Mouse (Mus musculus) embryonic facial prominence, embryonic 11.5 days (tissue): ENCODE results near the gene Ucn2. TPM values are rescaled to one million over a fixed set of nuclear protein-coding genes. Genes with fewer than 3 reads are reported as not detected.

Experiments
- ATAC-seq: fragments of 200-750 bp; cut with Nextera tagmentation; replicated peaks from 2 replicates; pipeline ENCODE4 v1.8.0; 2017; ENCODE audit warnings: low read depth; ENCODE audit not compliant: insufficient number of reproducible peaks, low FRiP score, low TSS enrichment
- DNase-seq: peaks from one replicate; pipeline ENCODE4 v3.0.0-alpha.2; 2015; ENCODE audit warnings: low spot score
- H3K27ac ChIP-seq: fragments of 300-500 bp; sonication (generic); replicated peaks from 2 replicates; pipeline ENCODE4 v1.5.1; 2014; ENCODE audit warnings: mild to moderate bottlenecking, low read depth, low read length, control low read depth
- H3K27me3 ChIP-seq: fragments of 300-500 bp; sonication (generic); 2 replicates; pipeline ENCODE4 v1.6.1; 2014; ENCODE audit warnings: mild to moderate bottlenecking, low read length, moderate library complexity, mixed read lengths; ENCODE audit not compliant: control insufficient read depth, insufficient read depth
- H3K36me3 ChIP-seq: fragments of 300-500 bp; sonication (generic); replicated peaks from 2 replicates; pipeline ENCODE4 v1.6.1; 2014; ENCODE audit warnings: low read depth, mild to moderate bottlenecking, low read length, moderate library complexity, mixed read lengths; ENCODE audit not compliant: control insufficient read depth, insufficient read depth
- H3K4me1 ChIP-seq: fragments of 300-500 bp; sonication (generic); 2 replicates; pipeline ENCODE4 v1.6.1; 2014; ENCODE audit warnings: low read length, mixed read lengths; ENCODE audit not compliant: control insufficient read depth, insufficient read depth
- H3K4me2 ChIP-seq: fragments of 300-500 bp; sonication (generic); 2 replicates; pipeline ENCODE4 v1.6.1; 2014; ENCODE audit warnings: low read depth, mild to moderate bottlenecking, control low read depth, low read length, moderate library complexity
- H3K4me3 ChIP-seq: fragments of 300-500 bp; sonication (generic); 2 replicates; pipeline ENCODE4 v1.5.1; 2014; ENCODE audit warnings: low read depth, low read length, control low read depth
- H3K9ac ChIP-seq: fragments of 300-500 bp; sonication (generic); replicated peaks from 2 replicates; pipeline ENCODE4 v1.6.1; 2014; ENCODE audit warnings: mild to moderate bottlenecking, control low read depth, low read length
- H3K9me3 ChIP-seq: fragments of 300-500 bp; sonication (generic); replicated peaks from 2 replicates; pipeline ENCODE4 v1.6.1; 2016; ENCODE audit warnings: mild to moderate bottlenecking, low read length, inconsistent platforms, mixed read lengths; ENCODE audit not compliant: control insufficient read depth
- WGBS: fragments of 180-500 bp; shearing (Covaris S2); extraction: QIAGEN DNeasy Blood & Tissue Kit; methylation state at CpG from one replicate; pipeline ENCODE4 v1.1.7; 2014; 5-methylcytosine and 5-hydroxymethylcytosine counted together
- polyA plus RNA-seq: library from polyadenylated mRNA; unstranded; fragments of >200 nt; fragmentation: Nextera tagmentation; extraction: Ambion mirVana; gene quantifications from 2 replicates; pipeline ENCODE4 v1.2.1, GENCODE M21; 2014

Ucn2 gene
- polyA plus RNA-seq, 1 experiment from 2014 or later: not detected

- no peak overlapping the region for H3K4me3 ChIP-seq
- no peak for ATAC-seq
- H3K27ac ChIP-seq: no peak overlapping the region
- H3K4me1 ChIP-seq: no peaks in the 10 kb centered on the region
- no peaks in the 10 kb centered on the region for H3K27me3 ChIP-seq
- H3K9me3 ChIP-seq: no peaks in the 10 kb centered on the region
- no peaks in the 10 kb centered on the region for H3K36me3 ChIP-seq
- H3K9ac ChIP-seq: no peak overlapping the region
- no peak overlapping the region for H3K4me2 ChIP-seq
- WGBS: 85% methylated on average over 8 of the region's 8 CpGs
- no peak for DNase-seq
Observed at GRCm38 (mm10) chr9:109027521-109027920, 41.7 kb downstream of the Ucn2 start.

- no peak overlapping the region for H3K4me2 ChIP-seq
- H3K36me3 ChIP-seq: no peaks in the 10 kb centered on the region
- H3K4me1 ChIP-seq: no peaks in the 10 kb centered on the region
- no peak for DNase-seq
- no peak overlapping the region for H3K27ac ChIP-seq
- no peak overlapping the region for H3K9ac ChIP-seq
- no peaks in the 10 kb centered on the region for H3K9me3 ChIP-seq
- no peak for ATAC-seq
- no peak overlapping the region for H3K4me3 ChIP-seq
- H3K27me3 ChIP-seq: no peaks in the 10 kb centered on the region
- whole genome bisulfite sequencing: 88% methylated on average over 3 of the region's 3 CpGs
Observed at GRCm38 (mm10) chr9:109028421-109028820, 42.6 kb downstream of the Ucn2 start.

GRCm38 (mm10) chr9:109028919-109029318 lies 43.1 kb downstream of the Ucn2 start:
- no peak overlapping the region for H3K4me3 ChIP-seq
- WGBS: 76% methylated on average over 5 of the region's 5 CpGs
- no peaks in the 10 kb centered on the region for H3K27me3 ChIP-seq
- DNase-seq (no peak), ATAC-seq (no peak)
- H3K36me3 ChIP-seq: no peaks in the 10 kb centered on the region
- H3K27ac ChIP-seq: no peak overlapping the region
- H3K9ac ChIP-seq: no peak overlapping the region
- no peaks in the 10 kb centered on the region for H3K4me1 ChIP-seq
- no peak overlapping the region for H3K4me2 ChIP-seq
- H3K9me3 ChIP-seq: no peaks in the 10 kb centered on the region

GRCm38 (mm10) chr9:109030312-109030711 lies 44.5 kb downstream of the Ucn2 start:
- no peak for ATAC-seq
- Histone ChIP-seq H3K9ac (no peak overlapping the region), H3K9me3 (no peaks in the 10 kb centered on the region), H3K36me3 (no peaks in the 10 kb centered on the region), H3K4me1 (no peaks in the 10 kb centered on the region), H3K4me2 (no peak overlapping the region), H3K4me3 (no peak overlapping the region), H3K27ac (no peak overlapping the region), H3K27me3 (no peaks in the 10 kb centered on the region)
- no peak for DNase-seq
- 69% methylated on average over 3 of the region's 3 CpGs for WGBS

GRCm38 (mm10) chr9:109031001-109031400 lies 45.2 kb downstream of the Ucn2 start:
- Histone ChIP-seq H3K4me2 (no peak overlapping the region), H3K4me3 (no peak overlapping the region), H3K9me3 (no peaks in the 10 kb centered on the region), H3K27me3 (no peaks in the 10 kb centered on the region), H3K36me3 (no peaks in the 10 kb centered on the region), H3K4me1 (no peaks in the 10 kb centered on the region), H3K27ac (no peak overlapping the region), H3K9ac (no peak overlapping the region)
- WGBS: 92% methylated on average over 7 of the region's 7 CpGs
- DNase-seq: no peak
- no peak for ATAC-seq

GRCm38 (mm10) chr9:109031686-109032085 lies 45.9 kb downstream of the Ucn2 start:
- no peaks in the 10 kb centered on the region for H3K9me3 ChIP-seq
- no peaks in the 10 kb centered on the region for H3K27me3 ChIP-seq
- H3K4me3 ChIP-seq: no peak overlapping the region
- no peak overlapping the region for H3K9ac ChIP-seq
- H3K36me3 ChIP-seq: no peaks in the 10 kb centered on the region
- no peak overlapping the region for H3K27ac ChIP-seq
- H3K4me1 ChIP-seq: no peaks in the 10 kb centered on the region
- WGBS: 87% methylated on average over 8 of the region's 8 CpGs
- no peak for DNase-seq
- ATAC-seq: no peak
- no peak overlapping the region for H3K4me2 ChIP-seq

GRCm38 (mm10) chr9:109032435-109032834 lies 46.6 kb downstream of the Ucn2 start:
- Histone ChIP-seq H3K9ac (no peak overlapping the region), H3K4me1 (no peaks in the 10 kb centered on the region), H3K27me3 (no peaks in the 10 kb centered on the region), H3K36me3 (no peaks in the 10 kb centered on the region), H3K4me3 (no peak overlapping the region), H3K9me3 (no peaks in the 10 kb centered on the region), H3K4me2 (no peak overlapping the region), H3K27ac (no peak overlapping the region)
- WGBS: 87% methylated on average over 6 of the region's 6 CpGs
- no peak for ATAC-seq
- no peak for DNase-seq
